Mouse (Mus musculus): Measurements from ENCODE around the gene Abcb9. TPM values are rescaled to one million over a fixed set of nuclear protein-coding genes. Genes with fewer than 3 reads are reported as not detected.

The Abcb9 gene
- polyA plus RNA-seq, 1 experiment from 2014 or later: 1.9 TPM

DNA sequence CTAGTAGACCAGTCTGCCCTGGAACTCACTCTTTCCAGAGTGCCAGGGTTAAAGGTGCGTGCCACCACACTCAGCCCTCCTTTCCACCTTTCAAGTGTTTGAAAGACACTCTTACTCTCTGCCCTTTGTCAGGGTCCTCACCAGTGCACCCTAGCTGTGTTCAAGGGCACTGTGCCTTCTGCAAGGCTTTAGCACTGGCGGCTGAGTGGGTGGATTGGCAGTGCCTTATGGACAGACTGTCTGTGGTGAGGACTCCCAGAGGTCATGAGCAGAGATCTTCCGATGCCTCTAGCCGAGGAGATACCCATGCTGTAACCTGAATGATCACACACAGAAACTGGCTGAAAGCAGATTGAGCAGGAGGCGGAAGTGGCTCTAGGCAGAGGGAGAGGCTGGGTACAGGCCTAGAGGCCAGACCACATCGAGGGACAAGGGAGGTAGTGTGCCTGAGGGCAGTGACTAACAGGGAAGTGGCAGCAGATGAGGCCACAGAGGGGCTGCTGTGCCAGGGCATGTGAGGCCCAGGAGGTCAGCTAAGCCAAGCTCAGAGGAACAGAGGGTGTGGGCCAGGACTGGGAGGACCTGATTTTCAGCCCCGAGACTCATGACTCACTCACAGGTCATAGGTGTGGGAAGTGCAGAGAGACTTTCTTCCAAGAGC lies 48.7 kb downstream of the Abcb9 start:
- Histone ChIP-seq H3K27ac (peak overlapping the region; percentile 76), H3K4me3 (no peak overlapping the region), H3K9me3 (no peaks in the 10 kb centered on the region), H3K36me3 (no peaks in the 10 kb centered on the region), H3K27me3 (ENCODE audit: insufficient read depth, poor library complexity, severe bottlenecking) (peaks cover 9% of the 10 kb centered on the region; the same call in 1 of the 2 replicates), H3K4me1 (replicated peaks) (peaks cover 72% of the 10 kb centered on the region)
- no peak for DNase-seq (ENCODE audit: low spot score)
- 81% methylated on average over 7 of the region's 7 CpGs for WGBS

GRCm38 (mm10) chr5:124045453-124046010 lies 50.1 kb downstream of the Abcb9 start:
- no peak for DNase-seq (ENCODE audit: low spot score)
- no peaks in the 10 kb centered on the region for H3K36me3 ChIP-seq
- H3K27me3 ChIP-seq (ENCODE audit: insufficient read depth, poor library complexity, severe bottlenecking): peaks cover 9% of the 10 kb centered on the region; the same call in 1 of the 2 replicates
- 42% methylated on average over 11 of the region's 11 CpGs for WGBS
- no peak overlapping the region for H3K4me3 ChIP-seq
- H3K27ac ChIP-seq: peak overlapping the region; percentile 88
- H3K4me1 ChIP-seq (replicated peaks): peaks cover 68% of the 10 kb centered on the region
- H3K9me3 ChIP-seq: no peaks in the 10 kb centered on the region

GRCm38 (mm10) chr5:124043999-124044398 lies 51.6 kb downstream of the Abcb9 start:
- H3K27me3 ChIP-seq (ENCODE audit: insufficient read depth, poor library complexity, severe bottlenecking): peaks cover 9% of the 10 kb centered on the region; the same call in 1 of the 2 replicates
- no peaks in the 10 kb centered on the region for H3K9me3 ChIP-seq
- no peak overlapping the region for H3K4me3 ChIP-seq
- 72% methylated on average over 5 of the region's 5 CpGs for WGBS
- DNase-seq (ENCODE audit: low spot score): no peak
- no peaks in the 10 kb centered on the region for H3K36me3 ChIP-seq
- peak overlapping the region; percentile 88 for H3K27ac ChIP-seq
- H3K4me1 ChIP-seq (replicated peaks): peaks cover 52% of the 10 kb centered on the region

- Histone ChIP-seq H3K9me3 (no peaks in the 10 kb centered on the region), H3K4me3 (no peak overlapping the region), H3K27ac (peak overlapping the region; percentile 88), H3K4me1 (replicated peaks) (peaks cover 49% of the 10 kb centered on the region), H3K27me3 (ENCODE audit: insufficient read depth, poor library complexity, severe bottlenecking) (peaks cover 9% of the 10 kb centered on the region; the same call in 1 of the 2 replicates), H3K36me3 (no peaks in the 10 kb centered on the region)
- WGBS: 20% methylated on average over 10 of the region's 10 CpGs
- peak; percentile 89 for DNase-seq (ENCODE audit: low spot score)
Observed at GRCm38 (mm10) chr5:124043212-124043978, 52.2 kb downstream of the Abcb9 start.

GRCm38 (mm10) chr5:124041097-124041496 lies 54.5 kb downstream of the Abcb9 start:
- Histone ChIP-seq H3K27me3 (ENCODE audit: insufficient read depth, poor library complexity, severe bottlenecking) (0 out of 2 replicates have a peak, but pooled peaks cover 3% of the 10 kb centered on the region), H3K36me3 (no peaks in the 10 kb centered on the region), H3K9me3 (no peaks in the 10 kb centered on the region), H3K4me1 (replicated peaks) (peaks cover 53% of the 10 kb centered on the region), H3K4me3 (no peak overlapping the region), H3K27ac (peak overlapping the region; percentile 71)
- DNase-seq (ENCODE audit: low spot score): no peak
- 75% methylated on average over 9 of the region's 9 CpGs for WGBS

GRCm38 (mm10) chr5:124039602-124040001 lies 56.0 kb downstream of the Abcb9 start:
- WGBS: 91% methylated on average over 6 of the region's 6 CpGs
- no peaks in the 10 kb centered on the region for H3K9me3 ChIP-seq
- no peaks in the 10 kb centered on the region for H3K27me3 ChIP-seq (ENCODE audit: insufficient read depth, poor library complexity, severe bottlenecking)
- no peaks in the 10 kb centered on the region for H3K36me3 ChIP-seq
- H3K4me1 ChIP-seq (replicated peaks): peaks cover 48% of the 10 kb centered on the region
- no peak overlapping the region for H3K27ac ChIP-seq
- DNase-seq (ENCODE audit: low spot score): no peak
- H3K4me3 ChIP-seq: no peak overlapping the region

DNA sequence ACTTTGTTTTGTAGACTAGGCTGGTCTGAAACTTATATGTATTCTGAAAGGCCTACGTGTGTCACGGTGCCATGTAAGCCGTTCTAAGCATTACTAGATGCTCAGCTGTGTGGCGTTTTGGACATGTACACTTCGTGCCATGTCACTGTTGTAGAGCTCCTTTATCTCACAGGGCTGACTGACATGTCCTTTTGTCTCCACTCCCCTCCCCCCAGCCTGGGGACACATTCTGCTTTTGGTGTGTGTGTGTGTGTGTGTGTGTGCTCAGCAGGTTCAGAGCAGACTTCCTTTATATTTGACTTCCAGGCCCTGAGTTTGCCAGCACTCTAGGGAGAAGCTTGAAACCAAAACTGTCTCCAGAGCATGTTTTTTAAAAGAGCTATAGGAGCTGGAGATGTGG lies 58.8 kb downstream of the Abcb9 start:
- Histone ChIP-seq H3K27me3 (ENCODE audit: insufficient read depth, poor library complexity, severe bottlenecking) (no peaks in the 10 kb centered on the region), H3K36me3 (no peaks in the 10 kb centered on the region)
- 19% methylated on average over 5 of the region's 5 CpGs for WGBS

GRCm38 (mm10) chr5:124036341-124036740 lies 59.3 kb downstream of the Abcb9 start:
- WGBS: 34% methylated on average over 6 of the region's 6 CpGs
- Histone ChIP-seq H3K27ac (peak overlapping the region; percentile 84), H3K4me1 (replicated peaks) (peaks cover 32% of the 10 kb centered on the region), H3K27me3 (ENCODE audit: insufficient read depth, poor library complexity, severe bottlenecking) (no peaks in the 10 kb centered on the region), H3K36me3 (no peaks in the 10 kb centered on the region), H3K4me3 (no peak overlapping the region; the same call in 1 of the 2 replicates), H3K9me3 (no peaks in the 10 kb centered on the region)
- no peak for DNase-seq (ENCODE audit: low spot score)

More for the DNA sequence above, 58.8 kb downstream of the Abcb9 start:
- H3K4me3 ChIP-seq: no peak overlapping the region; the same call in 1 of the 2 replicates
- H3K27ac ChIP-seq: peak overlapping the region; percentile 84
- peak; percentile 84 for DNase-seq (ENCODE audit: low spot score)
- no peaks in the 10 kb centered on the region for H3K9me3 ChIP-seq
- H3K4me1 ChIP-seq (replicated peaks): peaks cover 33% of the 10 kb centered on the region

GRCm38 (mm10) chr5:124035806-124036205 lies 59.8 kb downstream of the Abcb9 start:
- no peaks in the 10 kb centered on the region for H3K27me3 ChIP-seq (ENCODE audit: insufficient read depth, poor library complexity, severe bottlenecking)
- H3K27ac ChIP-seq: peak overlapping the region; percentile 84
- no peak overlapping the region for H3K4me3 ChIP-seq
- H3K9me3 ChIP-seq: no peaks in the 10 kb centered on the region
- peaks cover 34% of the 10 kb centered on the region for H3K4me1 ChIP-seq (replicated peaks)
- 79% methylated on average over 7 of the region's 8 CpGs for WGBS
- DNase-seq (ENCODE audit: low spot score): no peak
- H3K36me3 ChIP-seq: no peaks in the 10 kb centered on the region

DNA sequence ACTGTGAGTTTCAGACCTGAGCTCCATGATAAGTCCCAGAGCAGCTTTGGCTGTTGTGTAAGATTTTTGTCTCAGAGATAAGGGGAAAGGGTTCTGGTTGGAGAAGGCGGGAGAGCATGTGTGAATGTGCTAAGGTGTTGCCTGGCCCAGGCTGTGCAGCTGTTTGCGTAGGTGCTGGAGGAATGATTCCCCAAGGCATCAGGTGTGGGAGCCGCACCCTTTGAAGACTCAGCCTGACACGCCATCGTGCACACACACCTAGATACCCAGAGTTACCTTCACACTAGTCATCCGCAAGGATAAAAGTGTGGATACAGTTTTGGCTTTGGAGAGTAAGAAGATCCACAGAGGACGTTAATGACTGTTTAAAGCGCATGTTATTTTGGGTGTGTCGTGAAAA lies 60.2 kb downstream of the Abcb9 start:
- WGBS: 90% methylated on average over 9 of the region's 9 CpGs
- peak overlapping the region; percentile 84 for H3K27ac ChIP-seq
- H3K36me3 ChIP-seq: no peaks in the 10 kb centered on the region
- no peak for DNase-seq (ENCODE audit: low spot score)
- H3K4me1 ChIP-seq (replicated peaks): peaks cover 38% of the 10 kb centered on the region
- H3K4me3 ChIP-seq: no peak overlapping the region
- no peaks in the 10 kb centered on the region for H3K9me3 ChIP-seq
- H3K27me3 ChIP-seq (ENCODE audit: insufficient read depth, poor library complexity, severe bottlenecking): no peaks in the 10 kb centered on the region

GRCm38 (mm10) chr5:124034471-124034870 lies 61.1 kb downstream of the Abcb9 start:
- Histone ChIP-seq H3K27me3 (ENCODE audit: insufficient read depth, poor library complexity, severe bottlenecking) (no peaks in the 10 kb centered on the region), H3K9me3 (no peaks in the 10 kb centered on the region), H3K36me3 (peaks cover 5% of the 10 kb centered on the region; the same call in 1 of the 2 replicates), H3K4me1 (replicated peaks) (peaks cover 48% of the 10 kb centered on the region), H3K4me3 (no peak overlapping the region), H3K27ac (no peak overlapping the region)
- 75% methylated on average over 11 of the region's 11 CpGs for WGBS
- no peak for DNase-seq (ENCODE audit: low spot score)

- DNase-seq (ENCODE audit: low spot score): peak; percentile 93
- H3K4me1 ChIP-seq (replicated peaks): peaks cover 62% of the 10 kb centered on the region
- peak within 1 kb of the TSS; percentile 98 for H3K4me3 ChIP-seq
Observed at GRCm38 (mm10) chr5:124032001-124032508, 63.5 kb downstream of the Abcb9 start, which contains the start of gene Vps37b. Gene Vps37b (minus strand): TSS chr5:124032270.

More at GRCm38 (mm10) chr5:124032001-124032508, 63.5 kb downstream of the Abcb9 start, which contains the start of gene Vps37b:
- Histone ChIP-seq H3K27me3 (ENCODE audit: insufficient read depth, poor library complexity, severe bottlenecking) (no peaks in the 10 kb centered on the region), H3K36me3 (peaks cover 25% of the 10 kb centered on the region), H3K27ac (peak within 1 kb of the TSS; percentile 98), H3K9me3 (no peaks in the 10 kb centered on the region)
- WGBS: under 1% methylated on average over 52 of the region's 52 CpGs
